Mouse (Mus musculus) hindbrain, embryonic 16.5 days (tissue): ENCODE measurements at regions not wholly inside any gene's neighbourhood (a gene's known extent, or its start where the extent isn't known, plus 50 kb on each side); places are given as distances from the start of the nearest gene placed in this dataset.

ENCODE experiments used
- ATAC-seq: fragments of 200-750 bp; cut with Nextera tagmentation; 2 replicates; pipeline ENCODE4 v1.8.0; 2017; ENCODE audit warnings: moderate TSS enrichment, moderate library complexity
- H3K27ac ChIP-seq: fragments of 300-500 bp; sonication (generic); 2 replicates; pipeline ENCODE4 v1.5.1; 2014; ENCODE audit warnings: low read depth, mild to moderate bottlenecking, control low read depth, low read length, moderate library complexity
- H3K27me3 ChIP-seq: fragments of 300-500 bp; sonication (generic); replicated peaks from 2 replicates; pipeline ENCODE4 v1.6.1; 2014; ENCODE audit warnings: low read length; ENCODE audit not compliant: control insufficient read depth, insufficient read depth
- H3K36me3 ChIP-seq: fragments of 300-500 bp; sonication (generic); 2 replicates; pipeline ENCODE4 v1.6.1; 2014; ENCODE audit warnings: mild to moderate bottlenecking, low read length, moderate library complexity, mixed read lengths; ENCODE audit not compliant: control insufficient read depth, insufficient read depth
- H3K4me1 ChIP-seq: fragments of 300-500 bp; sonication (generic); 2 replicates; pipeline ENCODE4 v1.6.1; 2014; ENCODE audit warnings: low read depth, low read length; ENCODE audit not compliant: control insufficient read depth, insufficient read depth
- H3K4me2 ChIP-seq: fragments of 300-500 bp; sonication (generic); 2 replicates; pipeline ENCODE4 v1.6.1; 2014; ENCODE audit warnings: mild to moderate bottlenecking, low read length, control low read depth, moderate library complexity
- H3K4me3 ChIP-seq: fragments of 300-500 bp; sonication (generic); 2 replicates; pipeline ENCODE4 v1.5.1; 2014; ENCODE audit warnings: mild to moderate bottlenecking, low read length, control low read depth, moderate library complexity
- H3K9ac ChIP-seq: fragments of 300-500 bp; sonication (generic); 2 replicates; pipeline ENCODE4 v1.6.1; 2014; ENCODE audit warnings: low read depth, mild to moderate bottlenecking, control low read depth, low read length, moderate library complexity
- H3K9me3 ChIP-seq: fragments of 300-500 bp; sonication (generic); 2 replicates; pipeline ENCODE4 v1.6.1; 2014; ENCODE audit warnings: mild to moderate bottlenecking, low read length, moderate library complexity; ENCODE audit not compliant: control insufficient read depth
- WGBS: fragments of 180-500 bp; shearing (Covaris S2); extraction: QIAGEN DNeasy Blood & Tissue Kit; methylation state at CpG from one replicate; pipeline ENCODE4 v1.1.7; 2014; 5-methylcytosine and 5-hydroxymethylcytosine counted together

- WGBS, result 79% methylated on average over 3 of the region's 3 CpGs
- no peaks in the 10 kb centered on the region for H3K4me1 ChIP-seq
- no peak overlapping the region for H3K4me2 ChIP-seq
- H3K36me3 ChIP-seq, result no peaks in the 10 kb centered on the region
- H3K27ac ChIP-seq, result no peak overlapping the region
- no peaks in the 10 kb centered on the region for H3K9me3 ChIP-seq
- ATAC-seq, result no peak
- H3K9ac ChIP-seq, result no peak overlapping the region
- no peak overlapping the region for H3K4me3 ChIP-seq
- no peaks in the 10 kb centered on the region for H3K27me3 ChIP-seq
Measured at GRCm38 (mm10) chr14:101297841-101298240, 97.7 kb upstream of the Prr30 start.

- no peak overlapping the region for H3K27ac ChIP-seq
- no peak overlapping the region for H3K9ac ChIP-seq
- no peaks in the 10 kb centered on the region for H3K4me1 ChIP-seq
- H3K27me3 ChIP-seq, result no peaks in the 10 kb centered on the region
- H3K9me3 ChIP-seq, result no peaks in the 10 kb centered on the region
- no peak overlapping the region for H3K4me3 ChIP-seq
- no peak overlapping the region for H3K4me2 ChIP-seq
- H3K36me3 ChIP-seq, result no peaks in the 10 kb centered on the region
- 34% methylated on average over 7 of the region's 7 CpGs for WGBS
- ATAC-seq, result peak; percentile 27; the same call in 1 of the 2 replicates
Measured at GRCm38 (mm10) chr14:101294693-101295092, 94.6 kb upstream of the Prr30 start.

- Histone ChIP-seq H3K36me3 (no peaks in the 10 kb centered on the region), H3K9me3 (no peaks in the 10 kb centered on the region), H3K9ac (no peak overlapping the region), H3K27me3 (no peaks in the 10 kb centered on the region), H3K4me2 (no peak overlapping the region), H3K4me1 (no peaks in the 10 kb centered on the region), H3K4me3 (no peak overlapping the region), H3K27ac (no peak overlapping the region)
- 87% methylated on average over 4 of the region's 4 CpGs for WGBS
- no peak for ATAC-seq
Measured at GRCm38 (mm10) chr14:101287755-101288154, 87.6 kb upstream of the Prr30 start.

- Histone ChIP-seq H3K4me3 (no peak overlapping the region), H3K36me3 (no peaks in the 10 kb centered on the region), H3K9ac (no peak overlapping the region), H3K4me1 (no peaks in the 10 kb centered on the region), H3K4me2 (no peak overlapping the region), H3K27me3 (no peaks in the 10 kb centered on the region), H3K9me3 (no peaks in the 10 kb centered on the region), H3K27ac (no peak overlapping the region)
- WGBS, result 69% methylated on average over 4 of the region's 4 CpGs
- no peak for ATAC-seq
Measured at GRCm38 (mm10) chr14:101269048-101269789, 69.1 kb upstream of the Prr30 start.

GRCm38 (mm10) chr14:101267536-101267935 lies 67.4 kb upstream of the Prr30 start:
- H3K27me3 ChIP-seq, result no peaks in the 10 kb centered on the region
- H3K36me3 ChIP-seq, result no peaks in the 10 kb centered on the region
- H3K4me2 ChIP-seq, result no peak overlapping the region
- H3K9ac ChIP-seq, result no peak overlapping the region
- 87% methylated on average over 2 of the region's 2 CpGs for WGBS
- no peak overlapping the region for H3K27ac ChIP-seq
- ATAC-seq, result no peak
- H3K9me3 ChIP-seq, result no peaks in the 10 kb centered on the region
- H3K4me1 ChIP-seq, result no peaks in the 10 kb centered on the region
- no peak overlapping the region for H3K4me3 ChIP-seq
